Mouse (Mus musculus): ENCODE results near the gene Fxn. TPM values are rescaled to one million over a fixed set of nuclear protein-coding genes. Genes with fewer than 3 reads are reported as not detected.

Gene Fxn
- polyA plus RNA-seq, 1 experiment: 17.6 TPM

DNA sequence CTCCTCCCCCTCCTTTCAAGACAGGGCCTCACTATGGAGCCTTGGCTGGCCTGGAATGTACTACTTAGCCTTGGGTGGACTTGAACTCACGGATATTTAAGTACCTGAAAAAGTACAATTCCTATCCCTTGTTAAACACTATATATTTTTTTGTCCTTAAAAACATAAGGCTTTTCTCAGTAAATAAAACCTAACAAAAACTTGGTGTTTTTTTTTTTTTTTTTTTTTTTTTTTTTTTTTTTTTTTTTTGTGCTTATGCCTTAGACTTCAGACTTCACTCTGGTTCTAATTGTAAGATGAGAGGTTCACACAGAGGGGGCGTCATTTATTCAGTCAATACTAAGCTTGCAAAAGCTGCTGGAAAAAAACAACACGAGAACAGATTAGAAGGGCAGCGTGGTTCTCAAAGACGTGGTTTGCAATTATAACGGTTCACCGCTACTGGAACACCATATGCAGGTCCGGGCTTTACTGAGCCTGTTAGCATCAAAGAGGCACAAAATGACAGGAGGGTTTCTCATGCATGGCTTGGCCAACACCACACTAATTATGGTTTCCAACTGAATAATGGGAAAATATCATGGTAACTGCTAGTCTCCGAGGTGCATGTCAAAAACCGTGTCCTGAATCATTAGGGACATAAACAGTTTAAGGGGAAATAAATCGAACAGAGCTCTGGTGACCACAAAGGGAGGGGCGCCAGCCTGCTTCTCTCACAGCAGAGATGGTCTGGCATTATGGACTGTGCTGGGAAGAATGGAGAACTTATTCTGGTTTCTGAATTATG lies 32.3 kb upstream of the Fxn start:
- no peak for TF ChIP-seq E2F4 (IDR thresholded peaks at IDR 0.05; ENCODE audit: insufficient read depth)
- TF ChIP-seq USF1 (IDR thresholded peaks at IDR 0.05; ENCODE audit: low read depth): no peak
- TF ChIP-seq POLR2A (IDR thresholded peaks at IDR 0.05; ENCODE audit: insufficient read length, low read depth): no peak
- no peak for TF ChIP-seq CEBPB (IDR thresholded peaks at IDR 0.05; ENCODE audit: insufficient read depth, poor library complexity, severe bottlenecking)
- TF ChIP-seq POLR2AphosphoS2 (IDR thresholded peaks at IDR 0.05; ENCODE audit: insufficient read length, low read depth): no peak
- no peak for TF ChIP-seq SRF (IDR thresholded peaks at IDR 0.05; ENCODE audit: control insufficient read depth, insufficient read length, low read depth)
- TF ChIP-seq TCF12 (IDR thresholded peaks at IDR 0.05; ENCODE audit: insufficient read depth, poor library complexity, severe bottlenecking): no peak
- no peak for TF ChIP-seq MAX (IDR thresholded peaks at IDR 0.05; ENCODE audit: low read depth)
- no peak for TF ChIP-seq MYOG (IDR thresholded peaks at IDR 0.05; ENCODE audit: control insufficient read depth in 1 of 3, insufficient read depth in 1 of 3, insufficient read length in 2 of 3, low read depth in 2 of 3)
- TF ChIP-seq REST (IDR thresholded peaks at IDR 0.05; ENCODE audit: insufficient read depth, insufficient read length): no peak
- TF ChIP-seq TCF3 (IDR thresholded peaks at IDR 0.05; ENCODE audit: insufficient read length, low read depth): no peak
- Histone ChIP-seq H3K36me3 (ENCODE audit: control insufficient read depth, insufficient read depth) (no peaks in the 10 kb centered on the region), H3K27me3 (ENCODE audit: control insufficient read depth, insufficient read depth, insufficient read length) (no peaks in the 10 kb centered on the region), H3ac (ENCODE audit: control insufficient read depth, insufficient read length) (no peak overlapping the region), H3K4me2 (ENCODE audit: low read depth) (no peak overlapping the region), H3K4me3 (no peak overlapping the region), H3K79me2 (ENCODE audit: control insufficient read depth, insufficient read depth) (no peaks in the 10 kb centered on the region)

DNA sequence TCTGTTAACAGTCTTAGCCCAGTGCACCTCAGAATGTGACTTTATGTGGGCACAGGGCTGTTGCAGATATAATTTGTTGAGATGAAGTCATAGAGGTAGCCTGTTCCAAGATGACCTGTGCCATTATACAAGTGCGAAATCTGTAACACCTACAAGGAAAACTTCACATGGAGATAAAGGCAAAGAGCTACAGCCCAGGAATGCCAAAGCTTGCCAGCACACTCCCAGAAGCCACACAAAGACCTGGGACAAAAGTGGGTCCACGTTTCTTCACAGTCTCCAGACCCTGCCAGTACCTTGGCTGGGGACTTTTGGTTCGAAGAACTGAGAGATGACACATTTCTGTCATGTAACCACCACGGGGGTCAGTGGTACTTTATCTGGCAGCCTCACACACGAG lies 31.6 kb upstream of the Fxn start:
- H3K36me3 ChIP-seq (ENCODE audit: control insufficient read depth, insufficient read depth): no peaks in the 10 kb centered on the region
- TF ChIP-seq TCF3 (IDR thresholded peaks at IDR 0.05; ENCODE audit: insufficient read length, low read depth) (no peak), POLR2AphosphoS2 (IDR thresholded peaks at IDR 0.05; ENCODE audit: insufficient read length, low read depth) (no peak), CEBPB (IDR thresholded peaks at IDR 0.05; ENCODE audit: insufficient read depth, poor library complexity, severe bottlenecking) (no peak), REST (IDR thresholded peaks at IDR 0.05; ENCODE audit: insufficient read depth, insufficient read length) (no peak), SRF (IDR thresholded peaks at IDR 0.05; ENCODE audit: control insufficient read depth, insufficient read length, low read depth) (no peak), MYOD1 (IDR thresholded peaks at IDR 0.05; ENCODE audit: control insufficient read depth in 1 of 3, insufficient read length in 2 of 3, low read depth in 2 of 3) (no peak), MAX (IDR thresholded peaks at IDR 0.05; ENCODE audit: low read depth) (no peak), MYOG (IDR thresholded peaks at IDR 0.05; ENCODE audit: control insufficient read depth in 1 of 3, insufficient read depth in 1 of 3, insufficient read length in 2 of 3, low read depth in 2 of 3) (no peak), USF1 (IDR thresholded peaks at IDR 0.05; ENCODE audit: low read depth) (no peak), TCF12 (IDR thresholded peaks at IDR 0.05; ENCODE audit: insufficient read depth, poor library complexity, severe bottlenecking) (no peak), POLR2A (IDR thresholded peaks at IDR 0.05; ENCODE audit: insufficient read length, low read depth) (no peak), E2F4 (IDR thresholded peaks at IDR 0.05; ENCODE audit: insufficient read depth) (no peak)
- H3K4me3 ChIP-seq: no peak overlapping the region
- no peaks in the 10 kb centered on the region for H3K79me2 ChIP-seq (ENCODE audit: control insufficient read depth, insufficient read depth)
- no peaks in the 10 kb centered on the region for H3K27me3 ChIP-seq (ENCODE audit: control insufficient read depth, insufficient read depth, insufficient read length)
- no peak overlapping the region for H3ac ChIP-seq (ENCODE audit: control insufficient read depth, insufficient read length)
- no peak overlapping the region for H3K4me2 ChIP-seq (ENCODE audit: low read depth)

DNA sequence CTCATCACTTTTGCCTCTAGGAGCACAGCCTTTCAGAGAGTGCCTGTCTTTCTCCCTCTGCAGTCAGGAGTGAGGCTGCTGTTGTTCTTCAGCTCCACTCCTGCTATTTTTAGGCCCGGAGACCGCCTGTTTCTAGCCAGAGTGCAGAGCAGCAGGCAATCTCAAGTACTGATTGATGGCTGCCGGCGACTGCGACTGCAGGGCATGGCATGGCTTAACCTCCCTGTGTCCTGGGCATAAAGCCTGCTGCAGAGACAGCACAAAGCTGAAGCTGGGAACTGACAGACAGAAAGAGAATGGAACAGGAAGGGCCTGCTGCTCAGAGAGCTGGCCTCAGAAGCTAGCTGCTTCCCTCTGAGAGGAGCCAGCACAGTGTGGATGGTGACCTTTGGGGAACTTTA lies 27.9 kb upstream of the Fxn start:
- Histone ChIP-seq H3K36me3 (ENCODE audit: control insufficient read depth, insufficient read depth) (no peaks in the 10 kb centered on the region), H3K79me2 (ENCODE audit: control insufficient read depth, insufficient read depth) (no peaks in the 10 kb centered on the region), H3K4me2 (ENCODE audit: low read depth) (peak overlapping the region; percentile 12), H3K4me3 (no peak overlapping the region), H3ac (ENCODE audit: control insufficient read depth, insufficient read length) (no peak overlapping the region), H3K27me3 (ENCODE audit: control insufficient read depth, insufficient read depth, insufficient read length) (no peaks in the 10 kb centered on the region)
- TF ChIP-seq CEBPB (IDR thresholded peaks at IDR 0.05; ENCODE audit: insufficient read depth, poor library complexity, severe bottlenecking) (no peak), E2F4 (IDR thresholded peaks at IDR 0.05; ENCODE audit: insufficient read depth) (no peak), MYOG (IDR thresholded peaks at IDR 0.05; ENCODE audit: control insufficient read depth in 1 of 3, insufficient read depth in 1 of 3, insufficient read length in 2 of 3, low read depth in 2 of 3) (no peak), MYOD1 (IDR thresholded peaks at IDR 0.05; ENCODE audit: control insufficient read depth in 1 of 3, insufficient read length in 2 of 3, low read depth in 2 of 3) (no peak), MAX (IDR thresholded peaks at IDR 0.05; ENCODE audit: low read depth) (no peak), POLR2A (IDR thresholded peaks at IDR 0.05; ENCODE audit: insufficient read length, low read depth) (no peak), TCF3 (IDR thresholded peaks at IDR 0.05; ENCODE audit: insufficient read length, low read depth) (no peak), SRF (IDR thresholded peaks at IDR 0.05; ENCODE audit: control insufficient read depth, insufficient read length, low read depth) (no peak), POLR2AphosphoS2 (IDR thresholded peaks at IDR 0.05; ENCODE audit: insufficient read length, low read depth) (no peak), REST (IDR thresholded peaks at IDR 0.05; ENCODE audit: insufficient read depth, insufficient read length) (no peak), USF1 (IDR thresholded peaks at IDR 0.05; ENCODE audit: low read depth) (no peak), TCF12 (IDR thresholded peaks at IDR 0.05; ENCODE audit: insufficient read depth, poor library complexity, severe bottlenecking) (no peak)

DNA sequence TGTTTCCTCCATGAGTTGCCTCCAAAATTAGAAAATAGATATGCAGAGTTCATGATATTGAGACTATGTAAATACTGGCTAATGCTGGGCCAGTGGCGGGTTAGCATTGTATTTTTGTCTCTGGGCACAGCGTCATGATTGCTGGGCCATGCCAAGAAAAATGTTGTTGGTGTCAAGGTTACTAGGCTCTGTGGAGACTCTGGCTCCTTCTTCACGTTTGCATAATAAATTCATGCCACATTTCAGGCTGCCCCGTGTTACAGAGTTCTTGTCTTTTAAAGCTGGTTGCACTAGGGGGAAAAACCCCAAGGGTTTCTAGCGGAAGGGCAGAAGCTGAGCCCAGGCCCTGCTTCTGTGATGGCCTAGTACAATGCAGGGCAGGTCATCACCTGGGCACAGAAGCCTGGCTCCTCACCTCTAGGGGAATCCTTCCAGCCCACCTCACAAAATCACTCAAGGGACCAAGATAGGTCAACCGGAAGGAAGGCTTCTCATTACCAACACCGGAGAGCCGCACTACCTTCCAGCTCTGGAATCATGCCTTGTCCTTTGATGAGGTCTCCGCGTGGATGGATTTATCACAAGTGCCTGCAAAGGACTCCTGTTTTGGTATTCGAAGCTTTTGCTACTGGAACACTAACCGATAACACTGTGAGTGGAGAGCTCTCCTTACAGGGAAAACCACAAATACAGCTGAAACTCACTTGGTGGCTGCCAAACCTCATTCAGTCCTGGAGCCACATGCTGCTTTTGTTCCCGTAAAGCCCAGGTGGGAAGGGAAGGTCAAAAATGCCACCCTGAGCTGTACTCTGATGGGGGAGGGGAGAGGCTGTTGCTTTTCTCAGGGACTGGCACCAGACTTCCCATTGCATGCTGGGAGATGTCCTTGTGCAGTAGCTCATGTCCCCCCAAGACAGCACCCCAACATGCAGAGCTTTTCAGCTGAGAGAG lies 27.1 kb upstream of the Fxn start:
- no peak overlapping the region for H3K4me3 ChIP-seq
- no peak for TF ChIP-seq E2F4 (IDR thresholded peaks at IDR 0.05; ENCODE audit: insufficient read depth)
- TF ChIP-seq SRF (IDR thresholded peaks at IDR 0.05; ENCODE audit: control insufficient read depth, insufficient read length, low read depth): no peak
- TF ChIP-seq REST (IDR thresholded peaks at IDR 0.05; ENCODE audit: insufficient read depth, insufficient read length): no peak
- TF ChIP-seq POLR2AphosphoS2 (IDR thresholded peaks at IDR 0.05; ENCODE audit: insufficient read length, low read depth): no peak
- TF ChIP-seq TCF12 (IDR thresholded peaks at IDR 0.05; ENCODE audit: insufficient read depth, poor library complexity, severe bottlenecking): no peak
- TF ChIP-seq USF1 (IDR thresholded peaks at IDR 0.05; ENCODE audit: low read depth): no peak
- TF ChIP-seq MAX (IDR thresholded peaks at IDR 0.05; ENCODE audit: low read depth): no peak
- TF ChIP-seq CEBPB (IDR thresholded peaks at IDR 0.05; ENCODE audit: insufficient read depth, poor library complexity, severe bottlenecking): no peak
- H3K4me2 ChIP-seq (ENCODE audit: low read depth): peak overlapping the region; percentile 12

More for the DNA sequence above, 27.1 kb upstream of the Fxn start:
- H3K27me3 ChIP-seq (ENCODE audit: control insufficient read depth, insufficient read depth, insufficient read length): no peaks in the 10 kb centered on the region
- no peak overlapping the region for H3ac ChIP-seq (ENCODE audit: control insufficient read depth, insufficient read length)
- no peaks in the 10 kb centered on the region for H3K36me3 ChIP-seq (ENCODE audit: control insufficient read depth, insufficient read depth)
- no peaks in the 10 kb centered on the region for H3K79me2 ChIP-seq (ENCODE audit: control insufficient read depth, insufficient read depth)
